Mouse (Mus musculus): ENCODE measurements around the gene Eml6.

DNA sequence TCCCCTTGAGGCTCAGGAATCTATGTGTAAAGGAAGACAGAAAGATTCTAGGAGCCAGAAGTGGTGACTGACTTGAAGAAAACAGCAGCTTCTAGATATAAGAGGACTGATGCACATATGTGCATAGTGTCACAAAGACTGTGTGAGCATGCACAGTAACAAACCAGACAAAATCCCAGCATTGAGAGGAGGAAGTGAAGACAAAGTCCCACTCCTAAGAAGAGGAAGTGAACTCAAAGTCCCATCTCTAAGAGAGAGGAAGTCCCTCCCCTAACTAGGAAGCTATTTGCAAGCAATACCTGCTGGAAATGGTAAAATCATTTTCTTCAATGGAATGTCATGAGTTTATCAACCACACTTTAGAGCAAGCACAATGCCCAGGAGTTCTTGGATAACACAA is 161.6 kb downstream of the Eml6 start:
- TF ChIP-seq MAFK (IDR thresholded peaks at IDR 0.05; ENCODE audit: insufficient read depth, low read depth, low read length) (no peak), HCFC1 (IDR thresholded peaks at IDR 0.05; ENCODE audit: borderline replicate concordance, insufficient read depth, low read length) (no peak), ZC3H11A (IDR thresholded peaks at IDR 0.05; ENCODE audit: borderline replicate concordance, low read depth, low read length) (no peak), ZNF384 (IDR thresholded peaks at IDR 0.05; ENCODE audit: low read depth, low read length) (no peak)
